Mouse (Mus musculus) embryonic fibroblast, embryonic 13.5 days (primary cell): ENCODE data around the gene Fhl4. TPM values are rescaled to one million over a fixed set of nuclear protein-coding genes. Genes with fewer than 3 reads are reported as not detected.

Source experiments
- H3K27ac ChIP-seq: 2 replicates; pipeline ENCODE4 v1.5.1; 2012; ENCODE audit warnings: low read length, control low read depth, inconsistent platforms; ENCODE audit not compliant: insufficient read depth
- H3K4me1 ChIP-seq: 2 replicates; pipeline ENCODE4 v1.6.1; 2011; ENCODE audit warnings: low read length; ENCODE audit not compliant: control insufficient read depth, insufficient read depth
- H3K4me3 ChIP-seq: 2 replicates; pipeline ENCODE4 v1.5.1; 2011; ENCODE audit warnings: mild to moderate bottlenecking, control low read depth, low read length; ENCODE audit not compliant: insufficient read depth
- CTCF ChIP-seq: IDR thresholded peaks from 2 replicates; pipeline ENCODE4 v1.5.1; 2011; ENCODE audit warnings: mild to moderate bottlenecking, control low read depth, low read length, moderate library complexity, borderline replicate concordance; ENCODE audit not compliant: insufficient read depth
- POLR2A ChIP-seq: IDR thresholded peaks from 2 replicates; pipeline ENCODE4 v1.6.1; 2011; ENCODE audit warnings: low read depth, mild to moderate bottlenecking, control low read depth, low read length, moderate library complexity
- polyA plus RNA-seq: library from polyadenylated mRNA; stranded (reverse); fragments of >200 nt; gene quantifications from 2 replicates; pipeline ENCODE4 v1.2.4, GENCODE M21; 2011; ENCODE audit warnings: low read depth; ENCODE audit not compliant: missing spikeins, insufficient read length

The Fhl4 gene
- polyA plus RNA-seq, result 1.6 and 2.3 TPM in 2 replicates

DNA sequence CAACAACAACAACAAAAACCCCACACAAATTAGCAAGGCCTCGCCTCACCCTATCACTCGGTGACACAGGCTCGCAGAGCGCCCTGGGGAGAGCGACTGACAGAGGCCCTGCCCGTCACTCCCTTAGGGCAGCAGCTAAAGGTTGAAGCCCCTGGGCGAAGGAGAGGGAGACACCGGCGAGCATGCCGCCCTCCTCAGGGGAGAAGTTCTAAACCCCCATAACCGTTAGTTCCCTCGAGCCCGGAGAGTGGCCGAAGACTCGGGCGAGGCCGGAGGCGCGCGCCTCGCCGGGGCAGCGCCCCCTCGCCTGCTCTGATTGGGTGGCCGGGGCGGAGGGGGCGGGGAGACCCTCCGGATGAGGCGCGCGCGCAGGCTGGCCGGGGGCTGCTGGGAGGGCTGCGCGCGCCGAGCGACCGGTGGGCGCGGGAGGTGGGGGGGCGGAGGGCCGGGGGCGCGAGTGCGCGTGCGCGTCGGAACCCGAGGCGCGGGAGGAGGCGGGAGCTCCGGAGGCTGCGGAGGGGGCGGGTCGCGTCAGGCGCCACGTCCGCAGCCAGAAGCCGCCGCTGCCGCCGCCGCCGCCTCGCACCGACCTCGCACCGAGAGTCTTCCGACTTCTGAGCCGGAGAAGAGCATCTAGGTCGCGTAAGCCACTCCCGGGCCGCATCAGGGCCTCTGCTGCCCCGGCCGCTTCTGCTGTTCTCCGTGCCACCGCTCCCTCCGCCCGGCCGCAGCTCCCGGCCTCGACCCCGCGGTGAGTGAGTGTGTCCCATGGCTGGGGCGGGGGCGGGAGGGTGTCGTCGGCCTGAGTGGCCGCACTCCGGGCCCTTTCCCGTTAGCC lies at the start of gene Fhl4, which contains the start of gene Tmem263:
Gene Fhl4 (minus strand): TSS at position 249 of the 838 bp plus-strand sequence.
Gene Tmem263 (plus strand): TSS at position 381 of the 838 bp plus-strand sequence.
- TF ChIP-seq CTCF (no peak), POLR2A (peak; percentile 83)
- H3K27ac ChIP-seq, result peak within 1 kb of the TSS; percentile 86
- H3K4me1 ChIP-seq, result no peaks in the 10 kb centered on the region
- H3K4me3 ChIP-seq, result peak within 1 kb of the TSS; percentile 93

GRCm38 (mm10) chr10:85149226-85149625 lies 46.9 kb upstream of the Fhl4 start:
- Histone ChIP-seq H3K4me1 (no peaks in the 10 kb centered on the region), H3K27ac (no peak overlapping the region), H3K4me3 (no peak overlapping the region)
- TF ChIP-seq POLR2A (no peak), CTCF (no peak)

DNA sequence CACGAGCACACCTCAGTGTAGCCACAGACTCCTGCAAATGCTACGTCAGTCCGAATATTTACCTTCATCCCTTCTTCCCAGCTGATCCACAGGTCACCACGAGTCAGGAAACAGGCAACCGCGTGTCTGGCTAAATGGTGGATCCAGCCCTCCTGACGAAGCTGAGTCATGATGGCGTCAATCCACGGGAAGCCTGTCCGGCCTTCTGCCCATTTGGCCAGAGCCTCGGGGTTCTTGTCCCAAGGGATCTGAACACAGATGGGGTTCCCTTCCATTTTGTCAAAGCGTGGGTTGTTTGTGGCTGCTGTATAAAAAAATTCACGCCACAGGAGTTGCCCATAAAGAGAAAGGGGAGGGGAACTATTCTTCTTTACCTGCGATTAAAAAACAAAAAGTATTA lies 44.0 kb upstream of the Fhl4 start:
- TF ChIP-seq POLR2A, result no peak
- no peak for TF ChIP-seq CTCF

DNA sequence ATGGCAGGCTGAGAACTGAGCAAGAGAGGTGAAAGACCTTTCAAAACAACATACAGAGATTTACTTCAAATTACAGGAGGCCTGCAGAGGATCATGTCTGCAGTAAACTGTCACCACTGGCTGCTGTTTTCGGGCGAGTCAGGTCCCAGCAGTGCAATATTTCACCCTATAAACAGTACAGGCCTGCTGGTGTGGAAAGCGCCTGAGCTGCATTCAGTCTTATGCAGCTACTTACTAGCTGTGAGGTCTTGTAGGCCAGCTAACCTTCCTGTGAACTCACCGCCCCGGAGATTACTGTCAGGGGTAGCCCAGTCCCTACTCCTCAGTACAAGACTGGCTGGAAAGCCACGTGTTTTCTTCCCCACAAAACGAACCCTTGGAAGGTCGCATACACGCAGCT lies 39.2 kb upstream of the Fhl4 start:
- no peak overlapping the region for H3K27ac ChIP-seq
- no peaks in the 10 kb centered on the region for H3K4me1 ChIP-seq
- TF ChIP-seq POLR2A (no peak), CTCF (no peak)
- H3K4me3 ChIP-seq, result no peak overlapping the region

More for the DNA sequence above, 44.0 kb upstream of the Fhl4 start:
- no peak overlapping the region for H3K27ac ChIP-seq
- H3K4me1 ChIP-seq, result no peaks in the 10 kb centered on the region
- H3K4me3 ChIP-seq, result no peak overlapping the region

DNA sequence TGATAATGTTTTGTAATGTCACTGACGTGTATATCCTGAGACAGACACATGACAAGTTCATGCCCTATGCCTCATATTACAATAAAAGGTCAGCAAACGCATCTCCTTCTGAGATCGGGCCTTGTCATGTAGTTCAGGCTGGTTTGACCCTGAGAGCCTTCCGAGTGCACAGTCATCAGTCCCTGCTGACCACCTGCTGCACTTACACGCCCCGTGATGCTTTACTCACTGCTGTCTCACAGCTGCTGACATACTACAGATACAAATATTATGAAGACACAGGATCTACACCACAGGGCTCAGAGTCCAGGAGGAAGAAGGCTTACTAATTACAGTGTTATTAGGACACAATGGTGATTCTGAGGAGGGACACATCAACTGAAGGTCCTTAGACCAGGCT lies 34.3 kb upstream of the Fhl4 start:
- Histone ChIP-seq H3K4me3 (no peak overlapping the region), H3K27ac (no peak overlapping the region), H3K4me1 (no peaks in the 10 kb centered on the region)
- no peak for TF ChIP-seq CTCF
- TF ChIP-seq POLR2A, result no peak

DNA sequence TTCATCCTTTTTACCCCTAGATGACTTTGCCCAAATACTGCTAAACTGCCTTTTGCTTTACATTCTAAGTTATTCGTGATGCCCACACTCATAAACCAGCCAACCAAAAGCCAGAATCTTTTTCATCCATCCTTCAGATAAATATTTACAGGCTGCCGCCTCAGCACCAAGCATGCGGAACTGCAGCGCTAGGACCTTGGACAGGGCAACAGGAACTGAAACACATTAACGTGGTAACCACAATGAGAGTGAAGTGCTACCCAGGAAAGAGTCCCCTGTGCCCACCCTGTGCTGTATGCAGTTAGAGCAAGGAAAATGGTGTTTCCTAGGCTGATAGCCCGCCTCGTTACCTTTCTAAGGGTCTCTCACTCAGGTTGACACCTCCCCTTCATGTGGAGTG lies 26.2 kb upstream of the Fhl4 start:
- no peak overlapping the region for H3K4me3 ChIP-seq
- H3K4me1 ChIP-seq, result peaks cover 5% of the 10 kb centered on the region; the same call in 1 of the 2 replicates
- TF ChIP-seq CTCF (no peak), POLR2A (no peak)
- H3K27ac ChIP-seq, result no peak overlapping the region

DNA sequence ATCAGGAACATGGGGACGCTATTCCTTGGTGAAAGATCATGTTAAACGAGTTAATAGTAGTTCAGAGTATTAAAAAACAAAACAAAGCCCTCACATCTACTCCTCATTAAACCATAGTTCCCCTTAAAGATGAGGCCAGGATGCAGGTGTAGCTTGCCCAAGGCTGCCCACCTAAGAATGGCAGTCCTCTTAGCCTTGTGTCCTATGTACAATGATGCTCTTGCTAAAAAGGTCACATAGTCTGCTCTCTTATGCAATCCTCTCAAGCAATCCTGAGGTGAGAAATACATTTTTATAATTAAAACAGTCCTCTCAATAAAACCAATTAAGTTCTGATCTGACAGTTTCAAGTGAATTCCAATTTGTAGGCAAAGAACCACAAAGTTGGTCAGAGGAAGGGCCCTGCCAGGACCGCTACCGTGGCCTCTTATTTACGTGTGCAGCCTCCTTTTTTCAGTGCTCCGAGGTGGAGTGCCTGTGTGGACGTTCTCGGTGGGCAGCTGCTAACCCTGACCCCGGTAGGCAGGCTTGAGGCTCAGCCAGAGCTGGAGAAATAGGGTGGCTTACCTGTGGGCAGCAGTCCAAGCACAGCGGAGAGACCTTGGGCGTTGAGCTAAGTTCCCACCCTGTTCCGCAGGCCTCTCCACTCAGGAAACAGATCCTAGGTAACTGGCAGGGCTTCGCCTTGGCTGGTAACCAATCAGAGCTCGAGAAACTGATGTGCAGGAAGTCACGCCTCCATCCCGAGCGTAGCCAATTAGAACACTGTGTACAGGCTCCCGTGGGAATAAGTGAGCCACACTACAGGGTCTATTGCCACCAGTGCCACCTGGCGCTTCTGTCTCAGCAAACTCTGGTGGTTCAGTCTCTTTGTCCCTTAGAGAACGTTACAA lies 25.3 kb upstream of the Fhl4 start, which contains the start of gene Mterf2:
Gene Mterf2 (minus strand): TSS at position 633 of the 893 bp plus-strand sequence.
- H3K4me3 ChIP-seq, result peak within 1 kb of the TSS; percentile 74
- H3K27ac ChIP-seq, result no peak within 1 kb of the TSS
- peaks cover 5% of the 10 kb centered on the region; the same call in 1 of the 2 replicates for H3K4me1 ChIP-seq
- TF ChIP-seq CTCF, result no peak
- TF ChIP-seq POLR2A, result peak; percentile 48

GRCm38 (mm10) chr10:85125184-85125583 lies 22.9 kb upstream of the Fhl4 start:
- no peak for TF ChIP-seq CTCF
- TF ChIP-seq POLR2A, result no peak
- Histone ChIP-seq H3K4me1 (peaks cover 5% of the 10 kb centered on the region; the same call in 1 of the 2 replicates), H3K27ac (no peak overlapping the region), H3K4me3 (no peak overlapping the region)

- no peak overlapping the region for H3K4me3 ChIP-seq
- TF ChIP-seq CTCF, result no peak
- TF ChIP-seq POLR2A, result no peak
- peaks cover 5% of the 10 kb centered on the region; the same call in 1 of the 2 replicates for H3K4me1 ChIP-seq
- no peak overlapping the region for H3K27ac ChIP-seq
Observed at GRCm38 (mm10) chr10:85114409-85114808, 12.1 kb upstream of the Fhl4 start.
